Mouse (Mus musculus) lung, postnatal 36 days (tissue): ENCODE measurements at regions not wholly inside any gene's neighbourhood (a gene's known extent, or its start where the extent isn't known, plus 50 kb on each side); places are given as distances from the start of the nearest gene placed in this dataset.
A peak's percentile ranks its signal among the peaks of the same experiment; 100 is the strongest.

ENCODE experiments used
- DNase-seq: peaks from one replicate; pipeline ENCODE4 v3.0.0; 2022; ENCODE audit warnings: mixed read lengths

DNA sequence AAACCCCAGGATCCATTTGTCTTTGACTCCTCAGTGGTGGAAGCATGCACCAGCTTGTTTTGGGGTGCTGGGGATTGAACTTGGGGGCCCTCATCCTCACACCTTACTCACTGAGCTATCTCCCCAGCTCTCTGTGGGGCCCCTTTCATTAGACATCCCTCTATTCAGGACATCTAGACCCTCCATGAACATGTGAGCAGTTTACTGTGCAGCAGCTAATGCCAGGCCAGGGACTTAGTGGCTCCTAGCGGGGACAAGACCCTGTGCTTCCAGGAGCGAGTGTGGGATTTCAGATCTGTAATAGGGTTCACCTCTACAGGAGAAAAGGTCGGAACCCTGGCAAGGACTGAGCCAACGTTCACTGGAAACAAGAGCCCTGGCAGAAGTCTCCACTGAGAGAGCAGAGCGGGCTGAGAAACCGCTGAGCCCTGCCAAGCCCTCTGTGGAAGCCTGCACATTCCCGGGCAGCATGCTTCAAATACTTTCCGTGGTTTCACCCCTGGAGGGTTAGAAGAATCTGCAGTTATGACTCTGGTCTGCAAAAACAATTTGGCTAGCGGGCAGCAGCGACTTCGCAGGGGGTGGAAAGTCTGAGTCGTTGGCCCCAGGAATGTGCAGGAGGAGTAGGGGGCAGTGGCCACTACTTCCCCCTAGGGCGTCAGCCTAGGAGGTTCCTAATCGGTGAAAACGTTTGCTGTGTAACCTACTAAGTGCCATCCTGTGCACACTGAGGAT is 125.6 kb downstream of the Smad6 start:
- DNase-seq = peak; percentile 80

DNA sequence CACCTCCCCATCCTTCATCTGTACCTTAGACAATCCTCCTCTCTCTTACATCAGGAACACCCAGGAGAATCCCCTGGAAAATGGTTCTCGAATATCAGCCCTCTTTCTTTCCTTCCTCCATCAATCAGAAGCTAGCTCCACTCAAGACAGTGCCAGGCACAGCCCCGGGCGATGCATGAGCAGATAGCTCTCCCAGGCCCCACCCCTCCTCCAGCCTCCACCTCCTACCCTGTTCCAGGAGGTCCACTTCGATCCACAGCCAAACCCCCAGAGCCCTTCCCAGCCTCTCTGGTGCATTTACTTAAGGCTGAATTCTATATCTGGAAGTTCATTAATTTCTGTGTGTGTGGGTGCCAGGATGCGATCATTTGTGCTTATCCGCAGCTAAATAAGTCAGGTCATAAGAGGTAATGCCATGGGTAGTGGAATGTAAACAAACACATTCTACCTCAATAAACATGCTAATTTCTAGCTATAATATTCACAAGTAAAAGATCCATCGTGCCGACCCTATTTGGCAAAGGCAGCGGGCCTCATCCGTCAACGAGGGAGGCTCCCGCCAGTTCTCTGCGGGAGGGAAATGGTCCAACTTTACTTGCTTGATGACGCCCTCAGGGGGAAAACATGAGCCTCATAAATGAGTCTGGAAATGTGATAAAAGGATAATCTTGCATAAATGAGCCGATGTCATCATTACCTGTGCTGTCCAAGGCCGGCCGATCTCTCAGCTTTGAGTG is 129.5 kb downstream of the Smad6 start:
- no peak for DNase-seq

DNA sequence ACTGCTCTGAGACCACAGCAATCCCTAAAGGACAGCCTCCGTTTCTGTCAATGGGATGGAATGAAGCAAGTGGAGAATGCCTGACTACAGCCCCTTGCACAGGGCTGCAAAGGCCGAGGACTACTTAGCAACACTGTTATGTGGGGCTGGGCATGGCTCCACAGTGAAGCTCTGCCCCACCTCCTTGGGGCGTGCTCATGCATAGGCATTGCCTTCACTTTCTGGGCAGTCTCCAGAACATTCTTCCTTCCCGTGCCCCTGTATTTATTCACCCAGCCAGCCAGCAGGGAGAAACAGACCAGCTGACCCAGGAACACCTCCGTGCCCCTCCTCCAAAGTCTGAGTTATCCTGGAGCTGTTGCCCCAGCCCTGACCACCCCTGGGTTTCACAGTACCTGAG is 131.1 kb downstream of the Smad6 start:
- peak; percentile 51 for DNase-seq

DNA sequence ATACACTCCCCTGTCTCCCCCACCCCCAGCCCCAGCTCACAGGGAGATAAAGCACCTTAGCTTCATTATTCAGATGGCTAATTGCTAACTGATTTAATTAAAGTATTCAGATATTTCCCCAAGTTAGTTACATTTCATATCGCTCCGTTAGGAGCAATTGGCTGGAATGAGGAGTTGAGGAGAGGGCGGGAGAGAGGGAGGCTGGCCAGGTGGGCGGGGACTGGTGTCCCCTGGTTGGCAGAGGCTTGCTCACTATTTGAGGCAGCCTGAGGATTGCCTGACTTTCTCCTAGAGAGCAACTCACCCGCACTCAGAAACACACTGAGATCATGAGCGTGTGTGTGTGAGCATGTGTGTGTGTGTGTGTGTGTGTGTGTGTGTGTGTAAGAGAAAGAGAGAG is 131.8 kb upstream of the Smad3 start:
- DNase-seq = peak; percentile 19

DNA sequence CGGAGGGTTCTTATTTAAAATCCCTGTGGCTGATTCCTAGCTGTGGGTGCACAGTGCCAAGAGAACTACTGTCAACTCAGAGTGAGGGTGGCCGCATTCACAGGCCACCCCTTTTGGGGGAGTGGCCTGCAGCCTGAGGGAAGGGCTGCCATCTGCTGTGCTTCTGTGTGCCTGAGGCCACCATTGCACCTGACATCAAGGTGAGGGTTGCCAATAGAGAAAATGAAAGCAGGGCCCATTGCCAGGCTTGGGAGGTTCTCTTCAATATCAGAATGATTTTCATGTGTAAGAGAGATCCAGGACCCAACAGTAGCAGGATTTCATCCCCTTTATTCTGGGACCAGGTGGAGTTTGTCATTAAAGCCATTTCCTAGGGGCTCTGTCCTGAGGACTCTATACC is 127.2 kb upstream of the Smad3 start:
- no peak for DNase-seq

DNA sequence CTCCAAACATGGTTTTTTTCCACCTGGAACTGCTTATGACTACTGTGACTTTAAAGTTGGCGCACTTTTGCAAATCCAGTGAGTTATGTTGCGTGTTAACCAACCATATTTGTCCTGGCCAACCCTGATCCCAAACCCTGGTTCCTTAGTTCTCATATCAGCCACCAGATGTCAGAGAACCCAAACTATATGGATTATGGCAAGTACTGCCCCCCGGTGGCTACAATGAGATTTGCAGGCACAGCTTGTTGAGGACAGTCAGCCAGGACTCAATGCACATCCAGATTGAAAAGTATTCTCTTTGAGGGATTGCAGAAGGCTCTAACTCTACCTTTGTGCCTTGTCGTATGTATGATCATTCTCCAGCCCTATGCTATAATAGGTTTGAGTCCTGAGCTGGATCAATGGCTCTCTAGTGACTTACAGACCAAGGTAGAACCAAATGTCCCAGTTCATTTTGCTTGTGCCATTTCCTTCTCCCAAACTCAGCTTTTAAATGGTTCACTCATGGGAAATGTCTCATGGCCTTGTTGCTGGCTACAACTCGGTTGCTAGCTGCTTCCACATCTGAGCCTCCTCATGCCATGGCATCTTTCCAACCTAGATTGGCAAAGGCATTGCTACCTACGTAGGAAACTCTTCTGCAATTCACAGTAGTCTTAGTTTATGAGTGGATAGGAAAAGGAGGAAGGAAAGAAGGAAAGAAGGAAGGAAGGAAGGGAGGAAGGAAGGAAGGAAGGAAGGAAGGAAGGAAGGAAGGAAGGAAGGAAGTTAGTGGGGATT is 126.1 kb upstream of the Smad3 start:
- peak; percentile 50 for DNase-seq

DNA sequence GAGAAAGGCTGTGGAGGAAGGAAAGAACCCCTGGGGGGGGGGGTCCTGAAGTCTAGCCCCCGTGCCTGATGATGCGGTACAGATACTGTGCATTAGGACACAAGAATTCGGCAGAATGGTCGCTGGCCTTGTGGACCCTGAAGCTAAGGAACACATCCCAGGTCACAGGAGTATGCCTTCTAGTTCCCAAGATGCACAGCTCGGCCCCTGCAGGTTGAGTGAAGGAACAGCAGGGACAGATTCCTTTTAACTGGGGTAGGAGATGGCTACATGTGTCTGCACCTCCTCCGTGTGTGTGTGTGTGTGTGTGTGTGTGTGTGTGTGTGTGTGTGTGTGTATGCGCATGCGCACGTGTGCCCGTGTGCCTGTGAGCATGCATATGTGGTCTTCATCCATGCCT is 123.9 kb upstream of the Smad3 start:
- DNase-seq = no peak

DNA sequence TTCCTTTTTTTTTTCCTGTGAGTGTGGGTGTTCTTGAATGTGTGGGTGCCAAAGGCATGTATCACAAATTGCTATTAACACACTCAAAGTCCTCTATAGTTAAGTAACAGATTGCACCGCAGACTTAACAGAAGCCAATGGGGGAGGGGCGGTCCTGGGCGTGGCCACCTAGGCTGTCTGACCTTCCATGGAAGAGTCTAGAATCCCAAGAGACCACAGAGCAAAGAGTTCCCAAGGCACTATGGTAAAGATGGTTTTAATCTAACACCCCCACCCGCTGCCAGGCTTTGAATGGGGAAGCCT is 123.4 kb upstream of the Smad3 start:
- DNase-seq = peak; percentile 14

DNA sequence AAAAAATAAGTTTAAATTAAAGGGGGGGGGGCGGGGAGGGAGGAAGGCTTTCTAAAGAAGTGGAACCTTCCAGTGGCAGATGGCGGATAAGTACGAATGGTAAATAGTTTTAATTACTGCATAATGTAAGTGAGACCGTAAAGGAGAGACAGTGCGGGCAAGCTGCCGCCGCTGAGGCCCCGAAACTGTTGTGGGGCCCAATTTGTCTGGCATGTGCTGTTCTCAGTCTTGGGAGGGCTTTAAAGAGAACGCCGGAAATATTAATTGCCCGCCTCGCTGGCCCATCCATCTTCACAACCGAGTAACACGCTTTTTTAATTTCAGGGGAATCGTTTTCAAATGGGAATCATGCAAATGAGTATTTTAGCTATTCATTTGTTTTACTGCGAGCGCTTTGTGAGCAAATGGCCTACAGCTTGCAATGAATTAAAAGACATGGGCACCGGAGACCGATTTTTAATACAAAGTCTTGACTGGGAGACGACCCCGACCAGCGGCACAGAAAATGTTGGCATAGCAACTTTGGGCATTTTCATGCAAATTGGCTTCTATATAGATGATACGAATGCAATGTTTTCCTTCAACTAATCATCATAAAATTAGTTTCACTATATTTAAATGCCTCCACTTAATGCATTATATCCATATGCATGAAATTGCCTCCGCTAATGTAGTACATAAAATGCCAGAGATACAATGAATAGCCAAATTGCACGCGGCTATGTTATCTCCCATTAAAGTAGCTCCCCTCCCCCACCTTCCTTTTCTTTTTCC is 122.9 kb upstream of the Smad3 start:
- DNase-seq = no peak

DNA sequence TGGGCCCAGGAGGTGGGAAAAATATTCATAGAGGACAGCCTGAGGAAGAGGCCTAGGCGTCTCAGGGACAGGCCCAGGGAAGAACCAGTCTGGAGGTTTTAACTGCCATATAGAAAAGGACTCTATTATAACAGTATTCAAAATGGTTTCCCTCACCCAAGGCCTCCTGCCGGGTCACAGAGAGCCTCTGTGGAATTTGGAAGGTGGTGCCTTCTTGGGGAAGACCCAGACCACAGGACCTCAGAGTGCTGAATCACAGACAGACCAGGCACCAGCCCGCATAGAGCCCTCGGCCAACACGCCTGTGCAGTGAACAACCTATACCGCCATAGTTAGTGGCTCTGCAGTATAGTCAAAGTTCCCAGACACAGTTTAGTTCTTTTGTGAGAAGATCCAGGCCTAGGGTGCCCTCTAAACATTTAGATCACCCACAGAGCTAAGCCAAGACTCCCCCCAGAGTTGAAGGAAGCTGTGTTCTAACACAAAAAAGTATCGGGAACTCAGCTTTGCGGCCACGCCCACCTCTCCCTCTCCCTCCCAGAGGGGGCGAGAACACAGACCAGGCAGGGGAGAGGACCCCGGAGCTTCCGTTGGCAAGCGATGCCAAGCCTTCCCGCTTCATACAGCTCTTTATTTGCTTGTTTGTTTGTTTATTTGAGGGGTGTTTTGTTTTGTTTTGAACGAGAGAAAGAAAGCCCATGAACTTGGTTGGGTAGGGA is 122.1 kb upstream of the Smad3 start:
- no peak for DNase-seq

DNA sequence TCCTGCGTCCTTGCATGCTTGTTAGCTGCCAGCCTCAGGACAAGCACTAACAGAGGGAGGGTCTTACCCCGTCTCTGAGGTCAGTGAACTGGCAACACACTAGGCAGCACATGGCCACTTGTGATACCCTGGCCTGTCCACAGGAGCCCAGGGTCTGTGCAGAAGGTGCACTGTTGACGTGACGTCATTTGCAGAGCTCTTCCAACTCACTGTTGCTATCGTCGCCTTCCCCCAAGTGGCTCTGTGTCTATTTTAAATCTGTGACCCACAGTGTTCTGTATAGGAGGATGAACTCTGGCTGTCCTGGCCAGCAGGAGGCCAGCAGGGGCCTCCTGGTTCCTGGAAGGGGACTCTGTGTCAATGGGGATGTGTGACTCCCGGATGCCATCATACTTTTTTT is 120.1 kb upstream of the Smad3 start:
- no peak for DNase-seq

DNA sequence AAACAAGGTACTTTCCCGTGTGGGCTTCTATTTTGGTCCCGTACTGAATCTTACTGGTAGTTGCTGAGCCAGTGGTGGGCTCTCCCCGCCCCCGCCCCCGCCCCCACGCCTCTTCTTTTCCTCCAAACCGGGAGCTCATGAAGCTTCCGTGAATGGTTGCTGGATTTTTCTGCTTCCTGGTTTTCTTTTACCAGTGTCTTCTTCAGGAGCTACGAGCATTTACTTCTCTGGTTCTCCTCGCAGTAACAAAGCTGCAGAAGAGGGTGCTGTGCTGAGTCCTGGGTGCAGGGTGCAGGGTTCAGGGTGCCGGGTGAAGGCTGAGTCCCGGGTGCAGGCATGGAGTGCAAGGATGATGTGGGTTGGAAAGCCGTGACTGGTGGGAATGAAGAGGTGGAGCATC is 119.1 kb upstream of the Smad3 start:
- DNase-seq = no peak

DNA sequence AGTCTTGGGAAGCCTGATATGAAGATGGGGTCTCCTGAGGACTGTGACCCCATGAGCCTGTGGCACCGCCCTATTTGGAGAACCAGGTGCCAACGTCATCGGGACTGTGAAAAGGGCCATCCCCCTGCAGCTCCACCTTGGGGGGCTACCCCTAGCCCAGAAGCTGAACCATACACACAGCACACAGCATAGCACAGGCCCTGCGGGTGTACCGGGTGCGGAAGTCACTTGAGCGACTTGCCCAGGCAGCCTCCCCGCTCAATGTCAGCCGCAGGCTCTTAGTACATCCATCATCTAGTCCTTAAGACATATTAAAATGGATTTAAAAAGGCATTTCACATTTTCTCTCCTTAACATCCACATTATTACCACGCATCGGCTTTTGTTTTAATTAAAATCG is 118.2 kb upstream of the Smad3 start:
- no peak for DNase-seq

DNA sequence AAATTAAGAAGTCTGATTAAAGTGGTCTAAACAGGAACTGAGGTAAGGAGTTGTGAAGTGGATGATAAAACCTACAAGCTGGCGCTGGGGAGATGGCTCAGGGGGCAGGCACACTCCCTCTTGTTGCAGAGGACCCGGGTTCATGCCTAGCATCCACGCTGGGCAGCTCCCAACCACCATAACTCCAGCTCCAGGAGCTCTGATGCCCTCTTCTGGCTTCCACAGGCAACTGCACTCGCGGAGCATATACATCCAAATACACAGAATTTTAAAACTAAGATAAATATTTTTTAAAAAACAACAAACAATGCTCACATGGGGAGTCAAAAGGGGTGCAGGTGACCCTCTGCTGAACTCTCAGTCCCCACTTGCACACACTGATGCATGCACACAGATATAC is 117.4 kb upstream of the Smad3 start:
- DNase-seq = no peak

DNA sequence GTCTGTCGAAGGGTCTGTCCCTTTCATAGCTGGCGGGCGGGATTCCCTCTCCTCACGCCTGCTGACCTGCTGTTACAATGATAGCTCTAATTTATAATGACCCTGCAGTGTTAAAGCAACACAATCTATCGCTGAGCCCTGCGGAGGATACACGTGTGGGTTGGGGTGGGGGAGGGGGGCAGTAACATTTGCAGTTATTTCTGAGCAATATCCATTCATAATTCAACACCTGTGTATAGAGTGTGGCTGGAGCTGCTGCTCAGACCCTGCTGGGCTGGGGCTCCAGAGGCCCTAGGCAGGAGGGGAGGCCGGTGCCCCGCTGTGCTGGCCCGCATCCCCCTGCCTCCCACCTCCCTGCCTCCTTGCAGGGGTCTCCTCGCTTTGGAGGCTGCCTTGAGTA is 106.6 kb upstream of the Smad3 start:
- DNase-seq = no peak

DNA sequence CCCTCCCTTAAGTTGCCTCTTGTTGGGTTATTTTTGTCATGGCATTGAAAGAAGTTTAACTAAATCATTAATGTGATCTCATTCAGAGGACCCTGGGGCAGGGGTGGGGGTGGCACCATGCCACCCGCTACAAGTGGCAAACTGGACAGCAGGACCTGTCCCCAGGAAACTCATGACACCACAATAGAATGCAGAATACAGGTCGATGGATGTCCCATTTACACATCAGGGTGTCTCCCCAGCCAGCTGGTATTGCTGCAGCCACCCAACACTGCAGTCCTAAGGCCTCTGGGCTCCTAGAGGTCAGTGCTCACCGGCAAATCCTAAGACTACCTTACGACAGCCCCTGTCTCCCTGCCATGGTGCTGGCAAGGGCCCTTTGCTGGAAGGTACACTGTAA is 105.5 kb upstream of the Smad3 start:
- no peak for DNase-seq

DNA sequence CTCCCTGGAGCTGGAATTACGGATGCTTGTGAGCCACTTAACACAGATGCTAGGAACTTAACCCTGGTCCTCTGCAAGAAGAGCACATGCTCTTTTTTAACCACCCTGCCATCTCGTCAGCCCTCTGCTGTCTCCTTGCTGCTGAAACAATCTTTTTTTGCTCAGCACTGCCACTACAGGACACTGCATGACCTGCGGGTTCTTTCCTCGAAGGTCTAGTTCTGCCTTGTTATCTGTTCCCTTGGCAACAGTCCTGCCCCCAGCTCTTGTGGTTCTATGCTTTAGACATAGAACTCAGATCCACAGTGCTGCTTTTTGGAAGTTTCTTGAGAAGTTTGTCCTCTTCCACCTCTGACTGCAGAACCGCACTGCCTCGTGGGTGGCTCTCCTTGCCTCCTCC is 104.6 kb upstream of the Smad3 start:
- DNase-seq = peak; percentile 22

DNA sequence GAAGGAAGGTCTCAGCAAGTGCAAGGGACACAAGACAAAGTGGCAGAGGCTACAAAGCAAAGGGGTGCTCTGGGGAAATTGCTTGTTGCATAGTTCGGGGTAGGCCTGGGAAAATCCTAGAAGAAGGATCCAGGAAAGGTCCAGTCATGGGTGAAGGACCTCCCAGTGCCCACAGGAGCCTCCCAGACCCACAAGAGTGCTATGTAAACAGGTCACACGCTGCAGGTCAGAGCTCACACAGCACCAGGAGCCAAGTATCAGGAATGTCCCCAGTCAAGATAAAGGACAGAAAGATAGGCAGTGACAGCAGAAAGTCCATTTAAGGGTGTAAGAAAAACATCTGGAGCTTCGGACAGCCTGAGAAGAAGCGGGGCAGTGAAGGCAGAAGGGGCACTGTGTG is 103.6 kb upstream of the Smad3 start:
- DNase-seq = no peak

DNA sequence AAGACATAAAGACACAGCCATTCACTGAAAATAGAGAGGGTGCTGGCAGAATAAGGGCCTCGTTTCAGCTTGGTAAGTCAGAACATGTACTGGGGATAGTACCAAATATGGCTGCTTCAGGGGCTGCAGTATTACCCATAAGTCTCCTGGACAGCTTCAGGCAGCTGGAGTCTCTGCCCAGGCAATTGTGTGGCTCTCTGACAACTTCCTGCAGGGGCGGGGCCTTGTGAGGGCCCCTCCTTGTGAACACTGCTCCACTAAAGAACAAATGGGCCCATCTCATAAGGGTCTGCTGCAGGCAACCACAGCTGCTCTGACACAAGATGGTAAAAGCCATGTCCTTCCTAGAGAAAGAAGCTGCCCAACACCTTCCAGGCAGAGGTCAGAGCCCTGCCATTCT is 102.4 kb upstream of the Smad3 start:
- no peak for DNase-seq

DNA sequence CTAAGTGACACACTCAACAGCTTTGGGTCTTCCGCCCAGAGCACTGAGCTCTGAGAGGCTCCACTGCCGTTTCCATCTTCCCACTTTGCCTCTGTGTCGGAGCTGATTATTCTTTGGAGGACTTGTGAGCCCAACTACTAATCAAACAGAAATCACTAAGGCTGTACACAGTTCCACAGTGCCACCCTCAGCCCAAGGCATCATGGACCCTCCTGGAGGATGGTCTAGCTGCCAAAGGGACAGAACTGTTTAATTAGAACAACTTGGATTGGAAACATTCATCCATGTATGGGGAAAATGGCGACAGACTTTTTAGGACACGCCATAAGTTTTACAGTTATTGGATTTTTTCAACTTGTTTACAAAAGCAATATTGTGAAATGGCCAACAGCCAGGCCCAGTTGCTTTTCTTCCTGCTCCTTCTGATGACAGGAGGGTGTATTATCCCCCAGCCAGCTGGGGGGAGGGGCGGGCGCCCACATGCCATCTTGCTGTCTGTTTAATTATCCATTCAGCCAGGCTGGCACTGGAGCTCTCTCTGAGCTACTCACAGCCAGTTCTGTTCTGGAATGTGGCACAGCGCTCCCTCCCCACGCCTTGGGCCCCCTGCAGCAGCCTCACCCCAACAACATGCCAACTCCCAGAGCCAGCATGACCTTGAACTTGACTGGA is 98.4 kb upstream of the Smad3 start:
- DNase-seq = peak; percentile 22

DNA sequence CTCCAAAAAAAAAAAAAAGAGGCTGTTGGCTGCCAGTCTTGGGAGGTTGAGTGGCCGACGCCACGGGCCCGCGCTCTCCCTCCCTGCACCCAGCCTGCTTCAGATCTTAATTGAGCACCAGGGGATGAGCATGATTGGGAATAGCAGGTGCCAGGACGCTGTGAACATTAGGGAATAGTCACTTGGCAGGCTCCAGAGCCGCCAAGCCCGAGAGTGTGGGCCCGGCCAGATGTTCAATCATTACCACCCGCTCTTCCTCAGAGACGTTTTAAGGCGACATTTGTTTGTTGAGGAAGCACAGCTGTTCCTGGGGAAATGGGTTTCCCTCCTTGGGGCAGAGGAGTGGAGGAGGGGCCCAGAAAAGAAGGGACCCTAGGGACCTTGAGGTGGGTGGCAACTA is 94.0 kb upstream of the Smad3 start:
- DNase-seq = peak; percentile 12

DNA sequence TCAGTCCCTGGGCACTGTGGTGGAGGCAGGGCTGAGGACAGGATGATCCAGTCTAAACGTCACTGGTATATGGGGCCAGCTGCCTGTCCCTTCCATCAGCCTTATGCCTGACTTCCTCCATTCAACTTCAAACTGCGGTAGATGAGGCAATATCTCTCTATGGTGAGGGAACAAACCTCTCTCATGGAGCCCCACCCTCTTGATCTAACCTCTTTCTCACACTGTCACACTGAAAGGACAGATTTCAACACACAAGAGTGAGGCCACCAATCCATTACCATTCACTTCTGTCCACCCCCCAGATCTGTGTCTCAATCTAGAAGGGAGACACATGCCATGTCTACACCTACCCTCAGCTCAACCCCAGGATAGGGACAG is 92.5 kb upstream of the Smad3 start:
- peak; percentile 13 for DNase-seq
